Mouse (Mus musculus): ENCODE data around the gene Igflr1.

GRCm38 (mm10) chr7:30531291-30531815, 33.9 kb upstream of the Igflr1 start:
- no peak for TF ChIP-seq POLR2A (IDR thresholded peaks at IDR 0.05; ENCODE audit: insufficient read depth, low read depth, low read length)
- no peak for TF ChIP-seq CTCF (IDR thresholded peaks at IDR 0.05)
- TF ChIP-seq EP300 (IDR thresholded peaks at IDR 0.05; ENCODE audit: insufficient read depth, low read depth, low read length), result no peak

Data from heart, adult 2 months (tissue).